Mouse (Mus musculus) left cerebral cortex, adult 8-10 months (tissue): ENCODE results near the gene Ptprb. TPM values are rescaled to one million over a fixed set of nuclear protein-coding genes. Genes with fewer than 3 reads are reported as not detected.

Source experiments
- DNase-seq, 2 experiments: peaks; one replicate each; pipeline ENCODE4 v3.0.0; 2022; ENCODE audit warnings: low spot score in 2 of 2
- total RNA-seq, 4 experiments: library from RNA; stranded (reverse); gene quantifications; 2 replicates each; pipeline ENCODE4 v1.2.4; 2022

Ptprb gene
- total RNA-seq, 4 experiments from 2014 or later = 17.6 to 23.0 (median 19.5) TPM

DNA sequence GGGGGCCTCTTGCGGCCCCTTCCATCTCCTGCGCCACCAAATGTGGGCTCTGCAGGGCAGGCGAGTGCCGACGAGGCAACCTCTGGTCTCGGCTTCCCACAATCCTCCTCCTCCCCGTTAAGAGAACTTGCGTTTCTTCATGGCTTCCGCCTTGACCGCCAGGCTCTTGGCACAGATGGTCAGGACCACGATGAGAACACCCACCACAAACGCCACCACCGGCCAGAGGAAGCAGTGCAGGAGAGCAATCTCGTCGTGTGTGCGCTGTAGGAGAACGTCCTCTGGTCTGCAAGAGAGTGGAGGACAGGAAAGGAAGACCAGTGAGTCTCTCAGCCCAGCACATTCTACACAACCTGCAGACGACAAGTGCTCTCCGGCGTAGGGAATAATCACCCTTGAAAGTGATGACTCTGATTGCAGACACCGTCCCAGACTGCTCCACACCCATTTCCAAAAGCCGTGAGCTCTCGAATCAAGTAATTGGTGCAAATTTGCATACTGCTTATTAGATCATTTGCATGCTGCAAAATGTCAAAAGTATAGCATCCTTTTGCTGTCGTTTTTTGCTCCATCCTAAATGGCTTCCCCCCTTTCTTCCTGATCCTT, 142.9 kb downstream of the Ptprb start:
- DNase-seq = no peak

DNA sequence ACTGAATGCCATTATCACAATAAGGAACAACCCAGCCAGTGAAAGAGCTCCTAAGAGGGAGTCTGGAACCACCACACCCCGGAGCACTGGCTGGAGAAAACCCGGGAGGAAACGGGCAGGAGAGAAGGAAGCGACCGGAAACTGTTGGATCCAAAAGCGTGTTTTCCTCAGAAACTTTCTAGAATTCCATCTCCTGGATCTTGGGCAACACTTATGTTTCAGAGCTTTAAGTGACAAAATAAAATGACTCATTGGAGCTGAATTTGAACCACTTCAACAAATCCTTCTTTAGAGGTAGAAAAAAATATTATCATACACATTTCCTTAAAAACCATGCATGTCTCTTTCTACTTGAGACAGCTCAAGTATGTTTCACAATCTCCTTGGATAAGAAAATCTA, 145.7 kb downstream of the Ptprb start:
- DNase-seq = no peak

- DNase-seq = no peak
These were observed 147.2 kb downstream of the Ptprb start for GRCm38 (mm10) chr10:116422551-116422950.

DNA sequence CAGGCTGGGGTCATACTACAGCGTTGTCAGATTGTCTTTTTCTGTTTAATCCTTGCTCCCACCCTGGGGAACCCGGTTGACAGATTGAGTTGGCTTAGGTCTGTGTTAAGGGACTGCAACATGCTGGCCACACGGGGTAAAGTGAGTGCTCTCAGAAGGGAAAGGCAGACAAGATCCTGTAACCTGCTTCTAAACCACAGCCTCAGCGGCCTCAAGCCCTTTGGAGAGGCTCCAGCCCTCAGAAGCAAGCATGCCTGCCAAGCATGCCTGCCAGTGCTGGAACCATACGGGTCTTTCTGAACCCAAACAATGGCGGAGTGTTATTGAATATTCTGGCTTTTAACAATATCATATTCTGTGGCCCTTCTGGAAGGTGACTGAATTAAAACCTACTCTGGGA, 149.6 kb downstream of the Ptprb start:
- DNase-seq = no peak

DNA sequence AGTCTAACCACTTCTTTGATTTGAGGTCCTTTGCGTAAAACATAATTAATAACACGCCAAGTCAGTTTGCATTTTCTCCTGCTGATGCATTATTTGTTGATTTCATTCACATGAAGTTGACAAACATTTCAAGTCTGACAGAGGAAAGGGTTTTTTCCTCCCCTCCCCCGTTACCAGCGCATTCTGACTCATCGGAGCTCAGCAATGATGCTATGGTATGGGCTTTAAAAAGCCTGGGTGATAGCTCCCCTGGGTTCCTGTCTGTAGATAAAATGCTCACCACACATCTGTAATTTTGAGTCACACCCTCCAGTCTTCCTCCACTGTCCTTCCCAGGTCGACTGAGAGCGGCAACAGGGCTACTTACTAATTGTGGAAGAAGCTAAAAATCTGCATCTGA, 150.9 kb downstream of the Ptprb start:
- no peak for DNase-seq

GRCm38 (mm10) chr10:116428026-116428780, 152.9 kb downstream of the Ptprb start:
- DNase-seq = peak; percentile 46 to 84

DNA sequence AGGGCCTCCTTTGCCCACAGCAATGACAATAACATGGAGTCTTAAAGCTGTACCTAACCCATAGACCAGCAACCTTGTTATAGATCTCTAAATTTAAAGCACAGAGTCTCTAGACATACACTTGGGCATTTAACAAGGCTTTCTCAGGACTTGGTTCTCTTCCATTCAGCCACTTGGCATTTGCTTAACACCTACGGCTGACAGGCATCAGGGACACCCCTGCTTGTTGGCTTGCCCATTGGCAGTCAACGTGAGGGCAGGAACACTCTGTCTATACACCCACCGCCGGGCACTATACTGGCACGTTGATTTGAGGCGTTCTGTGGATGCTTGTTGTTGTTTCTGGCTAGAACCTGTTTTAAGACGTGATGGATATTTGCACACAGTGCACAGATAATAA, 157.1 kb downstream of the Ptprb start:
- DNase-seq = no peak

DNA sequence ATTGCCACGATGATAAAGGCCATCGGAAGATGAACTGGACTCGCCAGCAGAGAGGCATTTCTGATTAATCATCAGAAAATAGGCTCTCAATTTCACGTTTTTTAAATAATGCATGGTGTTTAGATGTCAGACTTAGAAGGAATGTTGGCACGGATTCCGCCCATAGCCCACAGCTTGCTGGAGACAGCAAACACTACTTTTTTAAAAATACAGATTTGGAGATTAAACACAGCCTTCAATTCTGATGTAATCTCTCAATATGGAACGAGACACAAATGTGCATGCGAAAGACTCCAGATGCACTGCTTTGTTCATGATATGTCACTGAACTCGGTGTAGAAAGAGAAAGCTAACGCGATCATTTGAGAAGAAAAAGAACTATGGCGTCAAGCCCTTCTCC, 160.1 kb downstream of the Ptprb start:
- DNase-seq = no peak

Other genes with a start within 250 kb of the Ptprb start
- gene 4933416C03Rik, start 161.6 kb upstream of the Ptprb start, total RNA-seq = not detected
- 10 to 100 TPM; 74.7 to 93.9 (median 85.3) TPM for gene Kcnmb4, start 198.4 kb downstream of the Ptprb start, total RNA-seq